16 mouse cellular contexts compared by ENCODE assay signal in the genomic region with DNA sequence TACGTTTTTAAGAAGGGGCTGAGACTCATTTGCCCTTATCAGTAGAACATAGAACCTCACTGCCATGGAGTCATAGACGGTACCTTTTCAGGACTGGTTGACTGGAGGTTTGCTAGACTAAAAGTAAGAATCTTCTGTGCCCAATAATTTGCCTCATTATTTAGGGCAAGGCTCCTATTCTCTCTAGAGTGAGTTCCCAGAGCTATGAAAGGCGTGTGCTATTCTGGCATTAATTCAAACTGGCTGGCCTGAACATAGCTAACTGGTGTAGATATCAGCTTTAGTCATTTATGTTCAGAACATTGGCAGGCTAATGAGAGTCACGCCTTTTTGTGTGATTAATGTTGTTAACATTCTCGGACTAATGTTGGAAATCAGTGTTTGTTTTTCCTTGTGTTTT. TPM values are rescaled to one million over a fixed set of nuclear protein-coding genes. Genes with fewer than 3 reads are reported as not detected.
DNase-seq lines count a peak whose midpoint lies in the region; ATAC-seq and TF ChIP-seq lines count a peak whose summit lies in the region.
"Had no signal": no experiment of that assay in that cellular context is flagged by ENCODE, and none has a peak within 500 bp of the region (broad histone marks: within the 10 kb centered on the region; RNA-seq: fewer than 3 reads in every experiment).

No protein-coding gene starts in this region.

- 38% methylated on average over 5 of the region's 5 CpGs for WGBS in forebrain, embryonic 14.5 days
- 70% methylated on average over 5 of the region's 5 CpGs for WGBS in forebrain, embryonic 12.5 days
- 50% methylated on average over 5 of the region's 5 CpGs for WGBS in lung, embryonic 14.5 days
- 30% methylated on average over 5 of the region's 5 CpGs for WGBS in lung, adult 2 months
- 18% methylated on average over 5 of the region's 5 CpGs for WGBS in heart, postnatal 0 days
- WGBS in stomach, embryonic 16.5 days = 45% methylated on average over 5 of the region's 5 CpGs
- 86% methylated on average over 5 of the region's 5 CpGs for whole genome bisulfite sequencing in limb, embryonic 10.5 days

- ATAC-seq in forebrain, embryonic 14.5 days = no peak
- no peak for ATAC-seq in forebrain, embryonic 12.5 days (ENCODE audit: low FRiP score)
- ATAC-seq in lung, embryonic 14.5 days (ENCODE audit: insufficient read depth) = no peak
- no peak for ATAC-seq in heart, postnatal 0 days (ENCODE audit: insufficient read depth, low read depth)
- peak; percentile 66; the same call in 1 of the 2 replicates for ATAC-seq in stomach, embryonic 16.5 days (ENCODE audit: insufficient read depth, low FRiP score)
- ATAC-seq in frontal cortex, adult (ENCODE audit: low TSS enrichment) = no peak

- H3K27ac ChIP-seq in forebrain, embryonic 14.5 days (ENCODE audit: low read depth, low read length) = no peak overlapping the region
- H3K27ac ChIP-seq in forebrain, embryonic 12.5 days = no peak overlapping the region
- no peak overlapping the region for H3K27ac ChIP-seq in lung, embryonic 14.5 days (ENCODE audit: low read depth)
- peak overlapping the region; percentile 44; the same call in 1 of the 2 replicates for H3K27ac ChIP-seq in heart, postnatal 0 days (ENCODE audit: low read depth)
- peak overlapping the region; percentile 3; the same call in 1 of the 2 replicates for H3K27ac ChIP-seq in stomach, embryonic 16.5 days (ENCODE audit: low read length)
- H3K27ac ChIP-seq in limb, embryonic 10.5 days = no peak overlapping the region
- H3K27ac ChIP-seq: hindbrain, embryonic 13.5 days; liver, embryonic 14.5 days; neural tube, embryonic 13.5 days had no signal

- no peak overlapping the region for H3K4me3 ChIP-seq in forebrain, embryonic 14.5 days (ENCODE audit: low read depth, low read length)
- H3K4me3 ChIP-seq in forebrain, embryonic 12.5 days (replicated peaks) = no peak overlapping the region
- no peak overlapping the region for H3K4me3 ChIP-seq in lung, embryonic 14.5 days (ENCODE audit: low read depth, low read length)
- H3K4me3 ChIP-seq in lung, adult 2 months (replicated peaks; ENCODE audit: extremely low read depth, low read depth, low read length) = no peak overlapping the region
- no peak overlapping the region for H3K4me3 ChIP-seq in heart, postnatal 0 days (ENCODE audit: low read depth, low read length)
- H3K4me3 ChIP-seq in stomach, embryonic 16.5 days (replicated peaks; ENCODE audit: low read length) = no peak overlapping the region
- no peak overlapping the region for H3K4me3 ChIP-seq in limb, embryonic 10.5 days
- H3K4me3 ChIP-seq: hindbrain, embryonic 13.5 days; neural tube, embryonic 13.5 days had no signal

- no peak overlapping the region for H3K4me2 ChIP-seq in forebrain, embryonic 14.5 days (ENCODE audit: low read length)
- no peak overlapping the region for H3K4me2 ChIP-seq in forebrain, embryonic 12.5 days
- no peak overlapping the region for H3K4me2 ChIP-seq in lung, embryonic 14.5 days
- peak overlapping the region; percentile 31 for H3K4me2 ChIP-seq in heart, postnatal 0 days (ENCODE audit: low read depth, low read length)
- H3K4me2 ChIP-seq in stomach, embryonic 16.5 days (ENCODE audit: low read depth, low read length) = no peak overlapping the region
- H3K4me2 ChIP-seq: hindbrain, embryonic 13.5 days; neural tube, embryonic 13.5 days had no signal

- no peaks in the 10 kb centered on the region for H3K9me3 ChIP-seq in forebrain, embryonic 14.5 days (replicated peaks; ENCODE audit: control insufficient read depth, low read length)
- H3K9me3 ChIP-seq in forebrain, embryonic 12.5 days = no peaks in the 10 kb centered on the region
- no peaks in the 10 kb centered on the region for H3K9me3 ChIP-seq in lung, embryonic 14.5 days (ENCODE audit: low read depth, low read length)
- no peaks in the 10 kb centered on the region for H3K9me3 ChIP-seq in heart, postnatal 0 days (replicated peaks; ENCODE audit: control insufficient read depth, low read length)
- H3K9me3 ChIP-seq in stomach, embryonic 16.5 days (replicated peaks; ENCODE audit: control insufficient read depth, low read length) = no peaks in the 10 kb centered on the region
- H3K9me3 ChIP-seq in limb, embryonic 10.5 days (replicated peaks) = no peaks in the 10 kb centered on the region
- H3K9me3 ChIP-seq: hindbrain, embryonic 13.5 days; neural tube, embryonic 13.5 days had no signal

- TF ChIP-seq CTCF in lung, embryonic 14.5 days (IDR thresholded peaks at IDR 0.05; ENCODE audit: low read depth) = no peak
- TF ChIP-seq CTCF in lung, adult 2 months (IDR thresholded peaks at IDR 0.05; ENCODE audit: insufficient read depth, low read length) = no peak
- TF ChIP-seq CTCF in heart, postnatal 0 days (IDR thresholded peaks at IDR 0.05; ENCODE audit: low read depth) = no peak

- H3K4me1 ChIP-seq in forebrain, embryonic 14.5 days (ENCODE audit: control insufficient read depth, insufficient read depth, low read length) = peaks cover 3% of the 10 kb centered on the region; the same call in 1 of the 2 replicates
- no peaks in the 10 kb centered on the region for H3K4me1 ChIP-seq in forebrain, embryonic 12.5 days
- no peaks in the 10 kb centered on the region for H3K4me1 ChIP-seq in lung, embryonic 14.5 days (ENCODE audit: insufficient read depth)
- peaks cover 2% of the 10 kb centered on the region for H3K4me1 ChIP-seq in lung, adult 2 months (ENCODE audit: control insufficient read depth, insufficient read depth, low read length)
- H3K4me1 ChIP-seq in heart, postnatal 0 days (ENCODE audit: control insufficient read depth, insufficient read depth) = peaks cover 12% of the 10 kb centered on the region
- H3K4me1 ChIP-seq in stomach, embryonic 16.5 days (ENCODE audit: control insufficient read depth, insufficient read depth, low read length) = 0 out of 2 replicates have a peak, but pooled peaks cover 4% of the 10 kb centered on the region
- no peaks in the 10 kb centered on the region for H3K4me1 ChIP-seq in limb, embryonic 10.5 days
- H3K4me1 ChIP-seq: hindbrain, embryonic 13.5 days; neural tube, embryonic 13.5 days had no signal

- DNase-seq in forebrain, embryonic 14.5 days (ENCODE audit: low spot score) = peak; percentile 48
- DNase-seq in lung, embryonic 14.5 days = peak; percentile 50
- no peak for DNase-seq in lung, adult 2 months
- peak; percentile 66 for DNase-seq in heart, postnatal 0 days (ENCODE audit: low spot score)
- DNase-seq in limb, embryonic 10.5 days (ENCODE audit: low spot score) = no peak
- DNase-seq: adrenal gland, postnatal 25 days; B cell, adult 2 months; cerebellum, adult 9-10 months; midbrain, embryonic 14.5 days; right cerebral cortex, postnatal 25 days had no signal

- no peak overlapping the region for H3K9ac ChIP-seq in forebrain, embryonic 14.5 days (ENCODE audit: low read length)
- H3K9ac ChIP-seq in forebrain, embryonic 12.5 days = no peak overlapping the region
- no peak overlapping the region for H3K9ac ChIP-seq in lung, embryonic 14.5 days
- H3K9ac ChIP-seq in heart, postnatal 0 days (replicated peaks; ENCODE audit: low read depth, low read length) = no peak overlapping the region
- no peak overlapping the region for H3K9ac ChIP-seq in stomach, embryonic 16.5 days (ENCODE audit: low read length)
- H3K9ac ChIP-seq: hindbrain, embryonic 13.5 days; liver, embryonic 14.5 days; neural tube, embryonic 13.5 days had no signal

- no peak for TF ChIP-seq EP300 in heart, postnatal 0 days (IDR thresholded peaks at IDR 0.05; ENCODE audit: low read depth)

- H3K36me3 ChIP-seq in forebrain, embryonic 14.5 days (ENCODE audit: control insufficient read depth, insufficient read depth, low read length) = no peaks in the 10 kb centered on the region
- H3K36me3 ChIP-seq in forebrain, embryonic 12.5 days (replicated peaks) = no peaks in the 10 kb centered on the region
- no peaks in the 10 kb centered on the region for H3K36me3 ChIP-seq in lung, embryonic 14.5 days (ENCODE audit: insufficient read depth)
- H3K36me3 ChIP-seq in heart, postnatal 0 days (replicated peaks; ENCODE audit: control insufficient read depth, insufficient read depth, low read length) = no peaks in the 10 kb centered on the region
- no peaks in the 10 kb centered on the region for H3K36me3 ChIP-seq in stomach, embryonic 16.5 days (ENCODE audit: control insufficient read depth, insufficient read depth, low read length)
- no peaks in the 10 kb centered on the region for H3K36me3 ChIP-seq in limb, embryonic 10.5 days
- H3K36me3 ChIP-seq: hindbrain, embryonic 13.5 days; neural tube, embryonic 13.5 days had no signal

- TF ChIP-seq POLR2A in lung, adult 2 months (IDR thresholded peaks at IDR 0.05; ENCODE audit: borderline replicate concordance, extremely low read depth, low read depth, low read length) = no peak

- no peaks in the 10 kb centered on the region for H3K27me3 ChIP-seq in forebrain, embryonic 14.5 days (replicated peaks; ENCODE audit: control insufficient read depth, insufficient read depth, low read length)
- H3K27me3 ChIP-seq in forebrain, embryonic 12.5 days = no peaks in the 10 kb centered on the region
- H3K27me3 ChIP-seq in lung, embryonic 14.5 days (ENCODE audit: insufficient read depth, low read length) = no peaks in the 10 kb centered on the region
- H3K27me3 ChIP-seq in heart, postnatal 0 days (ENCODE audit: control insufficient read depth, insufficient read depth, low read length) = peaks cover 6% of the 10 kb centered on the region; the same call in 1 of the 2 replicates
- no peaks in the 10 kb centered on the region for H3K27me3 ChIP-seq in stomach, embryonic 16.5 days (ENCODE audit: control insufficient read depth, insufficient read depth, low read length)
- H3K27me3 ChIP-seq in limb, embryonic 10.5 days (ENCODE audit: low read depth, poor library complexity, severe bottlenecking) = no peaks in the 10 kb centered on the region
- H3K27me3 ChIP-seq: hindbrain, embryonic 13.5 days; neural tube, embryonic 13.5 days had no signal

RNA-seq across cellular contexts. Expression of gene Rrm1, which starts 52.4 kb away (rescaled TPM):
- polyA plus RNA-seq in forebrain, embryonic 14.5 days (2014; fragmentation: Nextera tagmentation; extraction: Ambion mirVana) = 96.7 and 98.6 TPM in 2 replicates
- polyA plus RNA-seq in forebrain, embryonic 12.5 days (2016; fragmentation: Nextera tagmentation; extraction: Ambion mirVana) = 203 and 216 TPM in 2 replicates
- polyA plus RNA-seq in lung, embryonic 14.5 days (2014; fragmentation: Nextera tagmentation; extraction: Ambion mirVana) = 200 and 220 TPM in 2 replicates
- polyA plus RNA-seq in lung, adult 2 months (2012; rRNA removed) = 5.9 and 7.2 TPM in 2 replicates
- total RNA-seq in heart, postnatal 0 days (2014; rRNA removed; ENCODE audit: low replicate concordance) = 58.2 and 102 TPM in 2 replicates
- polyA plus RNA-seq in heart, postnatal 0 days (2015; fragmentation: Nextera tagmentation; extraction: Ambion mirVana) = 34.4 and 36.4 TPM in 2 replicates
- polyA plus RNA-seq in stomach, embryonic 16.5 days (2015; fragmentation: Nextera tagmentation; extraction: Ambion mirVana) = 131 and 137 TPM in 2 replicates
- 269 and 280 TPM in 2 replicates for polyA plus RNA-seq in limb, embryonic 10.5 days (2016; fragmentation: Nextera tagmentation; extraction: Ambion mirVana)

Comparison
In these comparisons a context has a peak if more than half of its experiments do, and no peak if none do; other contexts are left out.
1. DNase-seq: peak in forebrain, embryonic 14.5 days (single experiment), lung, embryonic 14.5 days (single experiment) and heart, postnatal 0 days (single experiment); none in lung, adult 2 months (single experiment) and limb, embryonic 10.5 days (single experiment).
2. H3K27ac ChIP-seq: peak in heart, postnatal 0 days (single experiment) and stomach, embryonic 16.5 days (single experiment); none in forebrain, embryonic 14.5 days (single experiment), forebrain, embryonic 12.5 days (single experiment), lung, embryonic 14.5 days (single experiment) and limb, embryonic 10.5 days (single experiment).